Mouse (Mus musculus) CH12.LX (cell line): ENCODE data around the gene Ing1. TPM values are rescaled to one million over a fixed set of nuclear protein-coding genes. Genes with fewer than 3 reads are reported as not detected.

Experiments used
- DNase-seq: peaks from one replicate; pipeline ENCODE4 v3.0.0-alpha.2; 2013; ENCODE audit errors: extremely low read depth
- H3K27ac ChIP-seq: 2 replicates; pipeline ENCODE4 v1.5.1; 2012; ENCODE audit warnings: low read depth, mild to moderate bottlenecking, control low read depth, moderate library complexity; ENCODE audit not compliant: insufficient read depth
- H3K27me3 ChIP-seq: replicated peaks from 2 replicates; pipeline ENCODE3; 2012; ENCODE audit warnings: inconsistent platforms
- H3K36me3 ChIP-seq, 2 experiments: replicated peaks in 1 of 2; 2 replicates each; pipeline versions ENCODE3 to v1.6.1; 2012; ENCODE audit warnings: inconsistent platforms in 1 of 2, low read length in 1 of 2, mild to moderate bottlenecking in 1 of 2, mixed read lengths in 1 of 2, moderate library complexity in 1 of 2; ENCODE audit not compliant: control insufficient read depth in 1 of 2, insufficient read depth in 1 of 2
- H3K4me1 ChIP-seq, 2 experiments: 2 replicates each; pipeline ENCODE4 v1.6.1; 2012; ENCODE audit warnings: inconsistent platforms in 1 of 2, moderate library complexity in 1 of 2; ENCODE audit not compliant: insufficient read depth in 2 of 2, control insufficient read depth in 1 of 2
- H3K4me2 ChIP-seq: 2 replicates; pipeline ENCODE4 v1.6.1; 2012; ENCODE audit warnings: low read depth, mild to moderate bottlenecking, control low read depth; ENCODE audit not compliant: poor library complexity, insufficient read depth, severe bottlenecking
- H3K4me3 ChIP-seq, 3 experiments: fragments of 150-350 bp in 1 of 3; sonication (generic) in 1 of 3; replicated peaks in 1 of 3; 2 replicates each; pipeline versions ENCODE3 to v1.5.1; 2011 to 2012; ENCODE audit warnings: low read depth in 2 of 3, low read length in 2 of 3, mild to moderate bottlenecking in 2 of 3, moderate library complexity in 2 of 3, control low read depth in 1 of 3, improper control_type of control experiment in 1 of 3, inconsistent platforms in 1 of 3, mixed read lengths in 1 of 3; ENCODE audit not compliant: poor library complexity in 1 of 3
- H3K79me2 ChIP-seq: replicated peaks from 2 replicates; pipeline ENCODE4 v1.6.1; 2012; ENCODE audit warnings: mild to moderate bottlenecking, moderate library complexity; ENCODE audit not compliant: control insufficient read depth, poor library complexity, insufficient read depth, severe bottlenecking; ENCODE audit errors: extremely low read depth
- H3K9ac ChIP-seq: 2 replicates; pipeline ENCODE4 v1.6.1; 2012; ENCODE audit warnings: low read depth, mild to moderate bottlenecking, control low read depth, moderate library complexity; ENCODE audit not compliant: insufficient read depth
- H3K9me3 ChIP-seq: replicated peaks from 2 replicates; pipeline ENCODE3; 2012; ENCODE audit warnings: low read length, inconsistent platforms, mixed read lengths
- CHD1 ChIP-seq: IDR thresholded peaks from 2 replicates; pipeline ENCODE4 v1.6.1; 2012; ENCODE audit warnings: low read depth, low read length, improper control_type of control experiment, inconsistent platforms
- CTCF ChIP-seq, 2 experiments: IDR thresholded peaks in 1 of 2; conservative IDR thresholded peaks in 1 of 2; 2 replicates each; pipeline ENCODE4 v1.5.1; 2011 to 2012; ENCODE audit warnings: low read depth in 2 of 2, low read length in 2 of 2, improper control_type of control experiment in 1 of 2, inconsistent platforms in 1 of 2, mild to moderate bottlenecking in 1 of 2, moderate library complexity in 1 of 2
- ELF1 ChIP-seq: IDR thresholded peaks from 2 replicates; pipeline ENCODE4 v1.6.1; 2014; ENCODE audit warnings: low read depth, mild to moderate bottlenecking, inconsistent platforms, low read length, improper control_type of control experiment
- EP300 ChIP-seq: IDR thresholded peaks from 2 replicates; pipeline ENCODE4 v1.6.1; 2011; ENCODE audit warnings: low read length, improper control_type of control experiment
- GABPA ChIP-seq: IDR thresholded peaks from 2 replicates; pipeline ENCODE4 v1.6.1; 2012; ENCODE audit warnings: low read depth, low read length, improper control_type of control experiment, inconsistent platforms; ENCODE audit not compliant: insufficient replicate concordance
- HCFC1 ChIP-seq: IDR thresholded peaks from 2 replicates; pipeline ENCODE4 v1.6.1; 2012; ENCODE audit warnings: low read depth, mild to moderate bottlenecking, inconsistent platforms, low read length, improper control_type of control experiment
- JUN ChIP-seq: IDR thresholded peaks from 2 replicates; pipeline ENCODE4 v1.6.1; 2011; ENCODE audit warnings: low read depth, mild to moderate bottlenecking, low read length, improper control_type of control experiment, moderate library complexity; ENCODE audit not compliant: insufficient read depth
- JUND ChIP-seq: conservative IDR thresholded peaks from 2 replicates; pipeline ENCODE4 v1.6.1; 2011; ENCODE audit warnings: low read depth, low read length, improper control_type of control experiment
- KAT2A ChIP-seq: IDR thresholded peaks from 2 replicates; pipeline ENCODE4 v1.6.1; 2012; ENCODE audit warnings: low read length, improper control_type of control experiment, inconsistent platforms; ENCODE audit not compliant: insufficient replicate concordance
- MAX ChIP-seq: IDR thresholded peaks from 2 replicates; pipeline ENCODE4 v1.6.1; 2011; ENCODE audit warnings: low read length, improper control_type of control experiment
- MEF2A ChIP-seq: IDR thresholded peaks from 2 replicates; pipeline ENCODE4 v1.6.1; 2014; ENCODE audit warnings: low read depth, mild to moderate bottlenecking, inconsistent platforms, low read length, improper control_type of control experiment, borderline replicate concordance
- MXI1 ChIP-seq: IDR thresholded peaks from 2 replicates; pipeline ENCODE4 v1.6.1; 2011; ENCODE audit warnings: mild to moderate bottlenecking, low read depth, low read length, improper control_type of control experiment
- NELFE ChIP-seq: IDR thresholded peaks from 2 replicates; pipeline ENCODE4 v1.6.1; 2011; ENCODE audit warnings: low read depth, low read length, improper control_type of control experiment
- NRF1 ChIP-seq: IDR thresholded peaks from 2 replicates; pipeline ENCODE4 v1.6.1; 2014; ENCODE audit warnings: low read depth, mild to moderate bottlenecking, inconsistent platforms, low read length, improper control_type of control experiment, moderate library complexity
- PAX5 ChIP-seq: IDR thresholded peaks from 2 replicates; pipeline ENCODE4 v1.6.1; 2012; ENCODE audit warnings: low read length, inconsistent platforms, mixed read lengths
- RAD21 ChIP-seq: IDR thresholded peaks from 2 replicates; pipeline ENCODE4 v1.6.1; 2011; ENCODE audit warnings: low read depth, mild to moderate bottlenecking, low read length, improper control_type of control experiment, moderate library complexity
- RCOR1 ChIP-seq: conservative IDR thresholded peaks from 2 replicates; pipeline ENCODE4 v1.6.1; 2012; ENCODE audit warnings: low read depth, mild to moderate bottlenecking, inconsistent platforms, low read length, improper control_type of control experiment
- SIN3A ChIP-seq: IDR thresholded peaks from 2 replicates; pipeline ENCODE4 v1.6.1; 2012; ENCODE audit warnings: low read length, improper control_type of control experiment, inconsistent platforms
- TBP ChIP-seq: conservative IDR thresholded peaks from 2 replicates; pipeline ENCODE4 v1.6.1; 2011; ENCODE audit warnings: low read depth, low read length, improper control_type of control experiment
- TCF12 ChIP-seq: IDR thresholded peaks from 2 replicates; pipeline ENCODE4 v1.6.1; 2014; ENCODE audit warnings: low read depth, mild to moderate bottlenecking, inconsistent platforms, low read length, improper control_type of control experiment
- UBTF ChIP-seq: IDR thresholded peaks from 2 replicates; pipeline ENCODE4 v1.6.1; 2012; ENCODE audit warnings: low read depth, mild to moderate bottlenecking, inconsistent platforms, low read length, improper control_type of control experiment, moderate library complexity
- USF1 ChIP-seq: IDR thresholded peaks from 2 replicates; pipeline ENCODE4 v1.6.1; 2014; ENCODE audit warnings: low read depth, mild to moderate bottlenecking, inconsistent platforms, low read length, improper control_type of control experiment
- ZMIZ1 ChIP-seq: IDR thresholded peaks from 2 replicates; pipeline ENCODE4 v1.6.1; 2012; ENCODE audit warnings: low read depth, mild to moderate bottlenecking, inconsistent platforms, low read length, improper control_type of control experiment
- ZNF384 ChIP-seq: IDR thresholded peaks from 2 replicates; pipeline ENCODE4 v1.6.1; 2012; ENCODE audit warnings: low read depth, low read length, improper control_type of control experiment, inconsistent platforms
- dilution Hi-C: fragments of 300-500 bp; cut with MboI; formaldehyde crosslinking; loops from 2 replicates; pipeline ENCODE4 v1.14.3; 2020; ENCODE audit warnings: low sequenced_read_pairs; ENCODE audit not compliant: extremely low pct_unique_long_range_greater_than_20kb, extremely low pct_ligation_motif_present
- in situ Hi-C: fragments of 300-500 bp; cut with MboI; formaldehyde crosslinking; loops from 3 replicates; pipeline ENCODE4 v1.14.3; 2019; ENCODE audit warnings: low sequenced_read_pairs, low pct_ligation_motif_present, low pct_unique_long_range_greater_than_20kb, mixed read lengths
- polyA plus RNA-seq: library from polyadenylated mRNA; unstranded; fragments of >175 nt; gene quantifications from 2 replicates; pipeline ENCODE4 v1.2.1, GENCODE M21; 2012; ENCODE audit warnings: low read depth; ENCODE audit not compliant: insufficient read length
- total RNA-seq, 2 experiments: library from RNA; depleted of rRNA; stranded (reverse); fragments of 300-350 nt in 1 of 2; fragments of >200 nt in 1 of 2; gene quantifications; 2 replicates each; pipeline ENCODE4 v1.2.3; 2012 to 2014

Ing1 gene
- total and polyA plus RNA-seq, 3 experiments, result 30.9 to 47.8 (median 33.8) TPM

DNA sequence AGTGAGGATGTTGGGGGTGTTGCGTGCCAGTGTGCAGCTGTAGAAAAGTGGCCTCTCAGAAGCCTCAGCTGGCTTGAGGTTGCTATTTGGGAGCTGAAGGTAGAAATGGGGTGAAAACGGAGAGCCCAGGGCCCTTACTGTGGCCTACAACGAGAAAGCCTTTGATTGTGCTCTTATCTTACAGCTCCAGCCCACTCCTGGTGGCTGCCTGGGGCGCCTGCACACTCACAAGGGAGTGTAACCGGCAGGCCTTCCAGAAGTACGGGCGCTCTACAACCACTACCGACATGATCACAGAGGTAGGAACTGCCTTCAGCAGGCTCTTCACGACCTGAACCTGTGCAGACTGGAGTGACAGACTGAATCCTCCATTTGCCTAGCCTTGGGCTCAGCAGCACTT, 42.7 kb upstream of the Ing1 start:
- DNase-seq, result no peak
- H3K4me1 ChIP-seq, result no peaks in the 10 kb centered on the region
- H3K4me2 ChIP-seq, result no peak overlapping the region
- no peaks in the 10 kb centered on the region for H3K27me3 ChIP-seq
- in situ Hi-C loops, result loop anchor here (25.0 kb wide), 1 partner anchor 100 kb away; no protein-coding TSS in a partner anchor
- H3K9ac ChIP-seq, result no peak overlapping the region
- H3K4me3 ChIP-seq, result no peak overlapping the region
- peaks cover 92 to 97% of the 10 kb centered on the region in 2 experiments for H3K36me3 ChIP-seq
- dilution Hi-C loops, result no loop called here
- TF ChIP-seq KAT2A (no peak), UBTF (no peak), NELFE (no peak), HCFC1 (no peak), ZNF384 (no peak), RCOR1 (no peak), JUN (no peak), EP300 (no peak), TBP (no peak), NRF1 (no peak), USF1 (no peak), CTCF (conservative IDR thresholded peaks at IDR 0.05 in 1 of 2, IDR thresholded peaks at IDR 0.05 in 1 of 2; ENCODE audit: low read depth in 2 of 2, low read length in 2 of 2) (no peak), JUND (no peak), CHD1 (no peak), MAX (no peak), RAD21 (no peak), ZMIZ1 (no peak), MXI1 (no peak), TCF12 (no peak)
- no peak overlapping the region for H3K27ac ChIP-seq
- H3K79me2 ChIP-seq, result no peaks in the 10 kb centered on the region
- no peaks in the 10 kb centered on the region for H3K9me3 ChIP-seq

- no peaks in the 10 kb centered on the region for H3K79me2 ChIP-seq
- DNase-seq, result no peak
- H3K27me3 ChIP-seq, result no peaks in the 10 kb centered on the region
- dilution Hi-C loops (no loop called here), in situ Hi-C loops (loop anchor here (25.0 kb wide), 1 partner anchor 99 kb away; no protein-coding TSS in a partner anchor)
- TF ChIP-seq JUN (no peak), MEF2A (no peak), KAT2A (no peak), PAX5 (no peak), GABPA (no peak), ELF1 (no peak), SIN3A (no peak)
- peaks cover 91 to 98% of the 10 kb centered on the region in 2 experiments for H3K36me3 ChIP-seq
- no peak overlapping the region for H3K9ac ChIP-seq
- no peak overlapping the region for H3K27ac ChIP-seq
- no peaks in the 10 kb centered on the region for H3K4me1 ChIP-seq
- no peak overlapping the region for H3K4me3 ChIP-seq
- no peak overlapping the region for H3K4me2 ChIP-seq
- H3K9me3 ChIP-seq, result no peaks in the 10 kb centered on the region
Measured at GRCm38 (mm10) chr8:11513247-11513646, 42.1 kb upstream of the Ing1 start.
